Comparison of ENCODE assay signal across 11 mouse cellular contexts in the genomic region with DNA sequence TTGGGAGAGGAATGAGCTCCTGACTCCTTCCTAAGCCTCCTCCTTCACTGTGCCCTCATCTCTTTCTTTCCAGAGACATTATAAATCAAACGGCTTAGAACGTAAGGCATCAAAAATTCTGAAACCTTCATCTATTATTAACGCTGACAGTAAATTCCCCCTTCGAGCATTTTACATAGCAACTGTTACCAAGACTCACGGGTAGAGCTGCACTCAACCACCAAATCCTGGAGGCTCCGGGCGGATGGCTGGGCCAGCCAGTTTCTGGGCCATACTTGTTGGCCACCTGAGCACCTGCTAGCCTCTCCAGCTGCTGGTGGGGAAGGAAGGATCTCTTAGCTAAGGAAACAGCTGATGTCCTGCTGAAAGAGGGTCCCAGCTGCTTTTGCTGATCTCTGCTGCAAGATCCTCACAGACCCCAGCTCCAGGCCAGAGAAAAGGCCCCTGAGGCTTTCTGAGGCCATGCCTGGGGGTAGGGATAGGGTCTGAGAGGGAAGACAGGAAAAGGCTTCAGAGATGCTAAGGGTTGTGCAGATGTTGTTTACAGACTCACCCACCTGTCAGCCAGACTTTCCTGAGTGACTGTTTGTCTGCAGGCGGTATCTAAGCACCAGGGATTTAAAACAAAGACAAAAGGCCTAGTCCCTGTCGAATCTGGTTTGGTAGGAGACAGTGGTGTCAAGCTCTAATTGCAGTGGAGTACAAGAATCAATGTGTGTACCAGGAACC. TPM values are rescaled to one million over a fixed set of nuclear protein-coding genes. Genes with fewer than 3 reads are reported as not detected.
DNase-seq lines count a peak whose midpoint lies in the region; ATAC-seq and TF ChIP-seq lines count a peak whose summit lies in the region.
"Had no signal": no experiment of that assay in that cellular context is flagged by ENCODE, and none has a peak within 500 bp of the region (broad histone marks: within the 10 kb centered on the region; RNA-seq: fewer than 3 reads in every experiment).

No protein-coding gene starts in this region.

- no peak for ATAC-seq in heart, postnatal 0 days (ENCODE audit: insufficient read depth, low read depth)
- ATAC-seq in forebrain, embryonic 13.5 days, result no peak
- peak; percentile 57; the same call in 1 of the 2 replicates for ATAC-seq in midbrain, embryonic 13.5 days

- H3K4me2 ChIP-seq in heart, postnatal 0 days (ENCODE audit: low read depth, low read length), result no peak overlapping the region
- no peak overlapping the region for H3K4me2 ChIP-seq in forebrain, embryonic 13.5 days
- H3K4me2 ChIP-seq in midbrain, embryonic 13.5 days (replicated peaks), result peak overlapping the region; percentile 20; the same call in 1 of the 2 replicates

- no peak for TF ChIP-seq EP300 in heart, postnatal 0 days (IDR thresholded peaks at IDR 0.05; ENCODE audit: low read depth)

- DNase-seq in heart, postnatal 0 days (ENCODE audit: low spot score), result no peak
- DNase-seq in heart, adult 18-20 months, result no peak
- peak; percentile 48 for DNase-seq in thymus, postnatal 25 days
- no peak for DNase-seq in kidney, adult 2 months
- DNase-seq in left cerebral cortex, adult 8-10 months (ENCODE audit: low spot score in 2 of 2), result no peak
- no peak for DNase-seq in adrenal gland, postnatal 10 days
- DNase-seq: gastrocnemius, postnatal 25 days; kidney, adult 9 months had no signal

- H3K9me3 ChIP-seq in heart, postnatal 0 days (replicated peaks; ENCODE audit: control insufficient read depth, low read length), result no peaks in the 10 kb centered on the region
- H3K9me3 ChIP-seq in forebrain, embryonic 13.5 days (replicated peaks), result no peaks in the 10 kb centered on the region
- H3K9me3 ChIP-seq in midbrain, embryonic 13.5 days, result no peaks in the 10 kb centered on the region

- H3K27ac ChIP-seq in heart, postnatal 0 days (ENCODE audit: low read depth), result peak overlapping the region; percentile 36; the same call in 1 of the 2 replicates
- peak overlapping the region; percentile 66 for H3K27ac ChIP-seq in forebrain, embryonic 13.5 days
- peak overlapping the region; percentile 81 for H3K27ac ChIP-seq in midbrain, embryonic 13.5 days
- H3K27ac ChIP-seq in kidney, adult 2 months (ENCODE audit: insufficient read depth, low read depth, low read length), result no peak overlapping the region
- H3K27ac ChIP-seq: macrophage had no signal

- H3K27me3 ChIP-seq in heart, postnatal 0 days (ENCODE audit: control insufficient read depth, insufficient read depth, low read length), result no peaks in the 10 kb centered on the region
- no peaks in the 10 kb centered on the region for H3K27me3 ChIP-seq in forebrain, embryonic 13.5 days
- H3K27me3 ChIP-seq in midbrain, embryonic 13.5 days, result no peaks in the 10 kb centered on the region
- H3K27me3 ChIP-seq in kidney, adult 2 months (replicated peaks; ENCODE audit: control insufficient read depth, insufficient read depth, low read length), result no peaks in the 10 kb centered on the region

- 74% methylated on average over 9 of the region's 9 CpGs for WGBS in heart, postnatal 0 days
- 53% methylated on average over 9 of the region's 9 CpGs for WGBS in forebrain, embryonic 13.5 days
- WGBS in midbrain, embryonic 13.5 days, result 36% methylated on average over 9 of the region's 9 CpGs
- 66% methylated on average over 9 of the region's 9 CpGs for WGBS in kidney, adult 2 months

- H3K4me3 ChIP-seq in heart, postnatal 0 days (ENCODE audit: low read depth, low read length), result no peak overlapping the region
- no peak overlapping the region for H3K4me3 ChIP-seq in forebrain, embryonic 13.5 days
- no peak overlapping the region for H3K4me3 ChIP-seq in midbrain, embryonic 13.5 days (replicated peaks)
- no peak overlapping the region for H3K4me3 ChIP-seq in kidney, adult 2 months (ENCODE audit: insufficient read depth, low read depth, low read length)

- no peak for TF ChIP-seq CTCF in heart, postnatal 0 days (IDR thresholded peaks at IDR 0.05; ENCODE audit: low read depth)
- TF ChIP-seq CTCF in kidney, adult 2 months (conservative IDR thresholded peaks at IDR 0.05; ENCODE audit: insufficient read depth, insufficient read length, low read depth, low read length), result no peak

- 0 out of 2 replicates have a peak, but pooled peaks cover 8% of the 10 kb centered on the region for H3K36me3 ChIP-seq in heart, postnatal 0 days (replicated peaks; ENCODE audit: control insufficient read depth, insufficient read depth, low read length)
- peaks cover 20% of the 10 kb centered on the region for H3K36me3 ChIP-seq in forebrain, embryonic 13.5 days (ENCODE audit: poor library complexity, severe bottlenecking)
- H3K36me3 ChIP-seq in midbrain, embryonic 13.5 days, result peaks cover 9% of the 10 kb centered on the region
- H3K36me3 ChIP-seq in kidney, adult 2 months (ENCODE audit: control insufficient read depth, insufficient read depth, low read length), result no peaks in the 10 kb centered on the region

- peaks cover 20% of the 10 kb centered on the region for H3K4me1 ChIP-seq in heart, postnatal 0 days (ENCODE audit: control insufficient read depth, insufficient read depth)
- H3K4me1 ChIP-seq in forebrain, embryonic 13.5 days, result peaks cover 67% of the 10 kb centered on the region
- H3K4me1 ChIP-seq in midbrain, embryonic 13.5 days (replicated peaks), result peaks cover 80% of the 10 kb centered on the region
- H3K4me1 ChIP-seq in kidney, adult 2 months (ENCODE audit: control insufficient read depth, insufficient read depth, low read length), result no peaks in the 10 kb centered on the region

- H3K9ac ChIP-seq in heart, postnatal 0 days (replicated peaks; ENCODE audit: low read depth, low read length), result no peak overlapping the region
- H3K9ac ChIP-seq in forebrain, embryonic 13.5 days, result peak overlapping the region; percentile 17; the same call in 1 of the 2 replicates
- peak overlapping the region; percentile 36; the same call in 1 of the 2 replicates for H3K9ac ChIP-seq in midbrain, embryonic 13.5 days (replicated peaks)

- TF ChIP-seq POLR2A in kidney, adult 2 months (IDR thresholded peaks at IDR 0.05; ENCODE audit: low read depth, low read length), result no peak

RNA-seq across cellular contexts. Expression of a gene that starts 56.5 kb away (rescaled TPM):
- 22.5 and 28.1 TPM in 2 replicates for total RNA-seq in heart, postnatal 0 days (2014; rRNA removed; ENCODE audit: low replicate concordance)
- 9.1 and 10.2 TPM in 2 replicates for polyA plus RNA-seq in heart, postnatal 0 days (2015; fragmentation: Nextera tagmentation; extraction: Ambion mirVana)
- total RNA-seq in heart, adult 18-20 months (2021), result 10 to 100 TPM; 18.0 to 23.0 TPM
- polyA plus RNA-seq in forebrain, embryonic 13.5 days (2015; fragmentation: Nextera tagmentation; extraction: Ambion mirVana), result 26.9 and 31.5 TPM in 2 replicates
- 32.7 and 33.8 TPM in 2 replicates for polyA plus RNA-seq in midbrain, embryonic 13.5 days (2015; fragmentation: Nextera tagmentation; extraction: Ambion mirVana)
- 26.1 and 29.2 TPM in 2 replicates for polyA plus RNA-seq in kidney, adult 2 months (2012; rRNA removed)
- 10 to 100 TPM; 69.5 to 78.3 (median 71.5) TPM for total RNA-seq in left cerebral cortex, adult 8-10 months (2022)
- 10 to 100 TPM; 34.8 to 53.0 TPM for total RNA-seq in adrenal gland, postnatal 10 days (2021)
